Mouse (Mus musculus) splenic B cell, adult 2 months (primary cell): ENCODE data around the gene Tcea2.

Source experiments
- DNase-seq: peaks from one replicate; pipeline ENCODE4 v3.0.0-alpha.2; 2011; ENCODE audit warnings: low read depth, low spot score
- H3K27me3 ChIP-seq: 2 replicates; pipeline ENCODE4 v1.6.1; 2012; ENCODE audit warnings: mild to moderate bottlenecking, low read length, moderate library complexity, mixed read lengths; ENCODE audit not compliant: control insufficient read depth, poor library complexity, insufficient read depth, severe bottlenecking
- H3K36me3 ChIP-seq: 2 replicates; pipeline ENCODE4 v1.6.1; 2012; ENCODE audit warnings: mild to moderate bottlenecking, low read length, moderate library complexity, mixed read lengths; ENCODE audit not compliant: control insufficient read depth, poor library complexity, insufficient read depth, severe bottlenecking

Gene Tcea2

GRCm38 (mm10) chr2:181714903-181715326 lies 34.8 kb downstream of the Tcea2 start, which contains the start of gene Oprl1:
Gene Oprl1 (plus strand): TSS chr2:181715016.
- H3K36me3 ChIP-seq: no peaks in the 10 kb centered on the region
- no peak for DNase-seq
- H3K27me3 ChIP-seq: no peaks in the 10 kb centered on the region

- DNase-seq: no peak
- H3K36me3 ChIP-seq: no peaks in the 10 kb centered on the region
- H3K27me3 ChIP-seq: no peaks in the 10 kb centered on the region
These were observed 35.3 kb downstream of the Tcea2 start for GRCm38 (mm10) chr2:181715382-181715781.

- Histone ChIP-seq H3K27me3 (no peaks in the 10 kb centered on the region), H3K36me3 (no peaks in the 10 kb centered on the region)
- DNase-seq: no peak
These were observed 36.9 kb downstream of the Tcea2 start for GRCm38 (mm10) chr2:181716991-181717390.

- no peak for DNase-seq
- no peaks in the 10 kb centered on the region for H3K27me3 ChIP-seq
- H3K36me3 ChIP-seq: no peaks in the 10 kb centered on the region
These were observed 40.0 kb downstream of the Tcea2 start for GRCm38 (mm10) chr2:181720061-181720460.

GRCm38 (mm10) chr2:181721200-181721599 lies 41.1 kb downstream of the Tcea2 start:
- Histone ChIP-seq H3K36me3 (no peaks in the 10 kb centered on the region), H3K27me3 (no peaks in the 10 kb centered on the region)
- DNase-seq: no peak

- peak; percentile 40 for DNase-seq
- no peaks in the 10 kb centered on the region for H3K36me3 ChIP-seq
- no peaks in the 10 kb centered on the region for H3K27me3 ChIP-seq
These were observed 42.1 kb downstream of the Tcea2 start for GRCm38 (mm10) chr2:181722213-181722612.

GRCm38 (mm10) chr2:181727659-181728262 lies 47.7 kb downstream of the Tcea2 start:
- H3K27me3 ChIP-seq: no peaks in the 10 kb centered on the region

GRCm38 (mm10) chr2:181730051-181730450 lies 49.9 kb downstream of the Tcea2 start:
- Histone ChIP-seq H3K36me3 (no peaks in the 10 kb centered on the region), H3K27me3 (no peaks in the 10 kb centered on the region)
- no peak for DNase-seq

More at GRCm38 (mm10) chr2:181727659-181728262, 47.7 kb downstream of the Tcea2 start:
- DNase-seq: no peak
- no peaks in the 10 kb centered on the region for H3K36me3 ChIP-seq
